Mouse (Mus musculus): ENCODE data around the gene Dip2c. TPM values are rescaled to one million over a fixed set of nuclear protein-coding genes. Genes with fewer than 3 reads are reported as not detected.

The Dip2c gene
- polyA plus RNA-seq, 1 experiment from 2014 or later, result 8.6 TPM

DNA sequence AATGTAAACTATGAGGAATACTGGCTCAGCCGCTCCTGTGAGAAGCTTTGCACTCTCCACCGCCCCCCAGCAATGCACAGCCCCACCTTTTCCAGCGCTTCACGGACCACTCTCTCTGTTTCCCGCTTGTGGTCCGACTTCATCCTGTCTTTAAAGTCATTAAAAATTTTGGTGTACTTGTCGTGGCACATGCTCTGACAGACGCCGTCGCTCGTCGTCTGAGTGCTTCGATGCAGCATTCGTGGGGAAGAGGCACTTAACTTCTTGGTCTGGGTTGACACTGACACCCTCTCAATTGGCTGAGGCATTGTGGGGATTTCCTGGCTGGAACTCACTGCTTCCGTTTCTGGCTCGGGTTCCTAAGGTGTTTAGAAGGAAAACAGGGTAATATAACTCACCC lies 413.0 kb downstream of the Dip2c start:
- DNase-seq (no peak), ATAC-seq (ENCODE audit: insufficient read depth) (no peak)
- no peaks in the 10 kb centered on the region for H3K27me3 ChIP-seq (ENCODE audit: insufficient read depth, low read length)
- H3K4me2 ChIP-seq, result no peak overlapping the region
- no peak for TF ChIP-seq CTCF (IDR thresholded peaks at IDR 0.05; ENCODE audit: low read depth)
- no peaks in the 10 kb centered on the region for H3K9me3 ChIP-seq (ENCODE audit: low read depth, low read length)
- 88% methylated on average over 16 of the region's 16 CpGs for WGBS
- no peak overlapping the region for H3K9ac ChIP-seq
- no peaks in the 10 kb centered on the region for H3K4me1 ChIP-seq (ENCODE audit: insufficient read depth)
- H3K4me3 ChIP-seq (ENCODE audit: low read depth, low read length), result no peak overlapping the region
- H3K36me3 ChIP-seq (ENCODE audit: insufficient read depth), result peaks cover 89% of the 10 kb centered on the region
- no peak overlapping the region for H3K27ac ChIP-seq (ENCODE audit: low read depth)

GRCm38 (mm10) chr13:9692876-9693275 lies 416.5 kb downstream of the Dip2c start:
- Histone ChIP-seq H3K4me2 (no peak overlapping the region), H3K9ac (no peak overlapping the region), H3K9me3 (ENCODE audit: low read depth, low read length) (no peaks in the 10 kb centered on the region), H3K27ac (ENCODE audit: low read depth) (no peak overlapping the region), H3K4me1 (ENCODE audit: insufficient read depth) (0 out of 2 replicates have a peak, but pooled peaks cover 5% of the 10 kb centered on the region), H3K27me3 (ENCODE audit: insufficient read depth, low read length) (no peaks in the 10 kb centered on the region), H3K36me3 (ENCODE audit: insufficient read depth) (peaks cover 90% of the 10 kb centered on the region), H3K4me3 (ENCODE audit: low read depth, low read length) (no peak overlapping the region)
- DNase-seq (peak; percentile 54), ATAC-seq (ENCODE audit: insufficient read depth) (no peak)
- 67% methylated on average over 3 of the region's 3 CpGs for WGBS
- no peak for TF ChIP-seq CTCF (IDR thresholded peaks at IDR 0.05; ENCODE audit: low read depth)

- no peak overlapping the region for H3K27ac ChIP-seq (ENCODE audit: low read depth)
- ATAC-seq (ENCODE audit: insufficient read depth) (no peak), DNase-seq (no peak)
- H3K9ac ChIP-seq, result no peak overlapping the region
- peaks cover 76% of the 10 kb centered on the region for H3K36me3 ChIP-seq (ENCODE audit: insufficient read depth)
- 89% methylated on average over 6 of the region's 6 CpGs for WGBS
- 0 out of 2 replicates have a peak, but pooled peaks cover 5% of the 10 kb centered on the region for H3K4me1 ChIP-seq (ENCODE audit: insufficient read depth)
- no peak overlapping the region for H3K4me2 ChIP-seq
- no peaks in the 10 kb centered on the region for H3K27me3 ChIP-seq (ENCODE audit: insufficient read depth, low read length)
- no peak for TF ChIP-seq CTCF (IDR thresholded peaks at IDR 0.05; ENCODE audit: low read depth)
- no peak overlapping the region for H3K4me3 ChIP-seq (ENCODE audit: low read depth, low read length)
- H3K9me3 ChIP-seq (ENCODE audit: low read depth, low read length), result no peaks in the 10 kb centered on the region
These were observed 418.3 kb downstream of the Dip2c start for GRCm38 (mm10) chr13:9694651-9695050.

DNA sequence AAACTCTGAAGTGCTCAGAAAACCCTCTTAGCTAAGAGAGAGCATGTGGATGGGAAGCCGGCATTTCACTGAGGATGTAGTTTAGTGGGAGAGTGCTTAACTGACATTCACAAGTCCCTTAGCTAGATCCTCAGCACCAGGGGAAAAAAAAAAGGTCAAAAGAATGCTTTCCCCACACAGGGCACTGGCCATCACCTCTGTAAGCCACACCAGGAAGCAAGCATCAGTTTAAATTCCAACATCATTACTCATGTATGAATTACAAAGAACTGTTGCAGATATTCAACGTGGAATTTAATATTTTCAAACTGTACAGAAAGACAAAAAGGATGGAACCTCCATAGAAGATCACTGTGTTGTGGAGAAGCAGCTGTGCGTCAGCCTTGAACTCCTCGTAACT lies 419.1 kb downstream of the Dip2c start:
- no peak overlapping the region for H3K4me3 ChIP-seq (ENCODE audit: low read depth, low read length)
- no peak for DNase-seq
- 64% methylated on average over 4 of the region's 4 CpGs for WGBS
- H3K9me3 ChIP-seq (ENCODE audit: low read depth, low read length), result no peaks in the 10 kb centered on the region
- ATAC-seq (ENCODE audit: insufficient read depth), result 0 out of 2 replicates have a peak, but pooled peaks have one; percentile 9
- H3K4me1 ChIP-seq (ENCODE audit: insufficient read depth), result 0 out of 2 replicates have a peak, but pooled peaks cover 5% of the 10 kb centered on the region
- no peak overlapping the region for H3K4me2 ChIP-seq
- 0 out of 2 replicates have a peak overlapping the region, but pooled peaks have one; percentile 24 for H3K27ac ChIP-seq (ENCODE audit: low read depth)
- H3K27me3 ChIP-seq (ENCODE audit: insufficient read depth, low read length), result no peaks in the 10 kb centered on the region
- peaks cover 73% of the 10 kb centered on the region for H3K36me3 ChIP-seq (ENCODE audit: insufficient read depth)
- TF ChIP-seq CTCF (IDR thresholded peaks at IDR 0.05; ENCODE audit: low read depth), result no peak
- no peak overlapping the region for H3K9ac ChIP-seq

DNA sequence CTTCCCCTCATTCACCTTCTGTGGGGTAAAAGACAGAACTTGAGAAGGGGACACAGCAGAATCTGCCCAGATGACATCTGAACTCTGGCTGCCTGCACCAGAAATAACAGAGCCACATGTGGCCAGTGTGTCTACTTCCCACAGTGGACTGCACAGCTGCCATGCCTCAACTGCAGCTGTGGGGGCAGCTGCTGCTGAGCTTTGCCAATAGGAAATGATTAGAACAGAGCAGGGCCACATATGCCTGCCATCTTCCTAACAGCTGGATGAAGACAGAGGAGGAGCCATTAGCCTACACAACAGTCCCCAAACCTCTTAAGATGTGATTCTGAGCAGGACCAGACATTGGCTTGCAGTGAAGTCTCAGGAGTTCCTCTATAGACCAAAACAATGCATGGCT lies 419.5 kb downstream of the Dip2c start:
- Histone ChIP-seq H3K4me3 (ENCODE audit: low read depth, low read length) (no peak overlapping the region), H3K9me3 (ENCODE audit: low read depth, low read length) (no peaks in the 10 kb centered on the region), H3K9ac (no peak overlapping the region), H3K36me3 (ENCODE audit: insufficient read depth) (peaks cover 72% of the 10 kb centered on the region), H3K4me1 (ENCODE audit: insufficient read depth) (0 out of 2 replicates have a peak, but pooled peaks cover 5% of the 10 kb centered on the region), H3K4me2 (no peak overlapping the region), H3K27me3 (ENCODE audit: insufficient read depth, low read length) (no peaks in the 10 kb centered on the region), H3K27ac (ENCODE audit: low read depth) (peak overlapping the region; percentile 50; the same call in 1 of the 2 replicates)
- peak; percentile 97 for ATAC-seq (ENCODE audit: insufficient read depth)
- no peak for TF ChIP-seq CTCF (IDR thresholded peaks at IDR 0.05; ENCODE audit: low read depth)
- DNase-seq, result peak; percentile 83

GRCm38 (mm10) chr13:9697340-9697739 lies 421.0 kb downstream of the Dip2c start:
- Histone ChIP-seq H3K4me3 (ENCODE audit: low read depth, low read length) (no peak overlapping the region), H3K27me3 (ENCODE audit: insufficient read depth, low read length) (no peaks in the 10 kb centered on the region), H3K4me1 (ENCODE audit: insufficient read depth) (0 out of 2 replicates have a peak, but pooled peaks cover 5% of the 10 kb centered on the region), H3K4me2 (no peak overlapping the region), H3K9ac (no peak overlapping the region), H3K36me3 (ENCODE audit: insufficient read depth) (peaks cover 63% of the 10 kb centered on the region), H3K9me3 (ENCODE audit: low read depth, low read length) (no peaks in the 10 kb centered on the region), H3K27ac (ENCODE audit: low read depth) (no peak overlapping the region)
- ATAC-seq (ENCODE audit: insufficient read depth) (no peak), DNase-seq (no peak)
- no peak for TF ChIP-seq CTCF (IDR thresholded peaks at IDR 0.05; ENCODE audit: low read depth)
- WGBS, result 92% methylated on average over 4 of the region's 4 CpGs

GRCm38 (mm10) chr13:9702615-9703235 lies 426.4 kb downstream of the Dip2c start:
- H3K36me3 ChIP-seq (ENCODE audit: insufficient read depth), result peaks cover 22% of the 10 kb centered on the region
- no peak overlapping the region for H3K4me3 ChIP-seq (ENCODE audit: low read depth, low read length)
- no peak for ATAC-seq (ENCODE audit: insufficient read depth)
- H3K4me1 ChIP-seq (ENCODE audit: insufficient read depth), result no peaks in the 10 kb centered on the region
- WGBS, result 67% methylated on average over 12 of the region's 12 CpGs
- no peak overlapping the region for H3K9ac ChIP-seq
- no peak overlapping the region for H3K27ac ChIP-seq (ENCODE audit: low read depth)
- no peak for TF ChIP-seq CTCF (IDR thresholded peaks at IDR 0.05; ENCODE audit: low read depth)
- no peaks in the 10 kb centered on the region for H3K9me3 ChIP-seq (ENCODE audit: low read depth, low read length)
- no peak overlapping the region for H3K4me2 ChIP-seq
- H3K27me3 ChIP-seq (ENCODE audit: insufficient read depth, low read length), result no peaks in the 10 kb centered on the region
- DNase-seq, result no peak

All from lung, embryonic 14.5 days (tissue).